Mouse (Mus musculus) myocyte (in vitro differentiated cells): ENCODE measurements around the gene Ubxn10.

Source experiments
- CEBPB ChIP-seq: IDR thresholded peaks from 2 replicates; pipeline ENCODE4 v1.6.1; 2011; ENCODE audit warnings: mild to moderate bottlenecking, moderate library complexity; ENCODE audit not compliant: poor library complexity, insufficient read depth, severe bottlenecking
- E2F4 ChIP-seq: IDR thresholded peaks from one replicate; pipeline ENCODE4 v1.6.1; 2011; ENCODE audit warnings: mild to moderate bottlenecking, control low read depth, moderate library complexity; ENCODE audit not compliant: insufficient read depth
- MAX ChIP-seq: IDR thresholded peaks from one replicate; pipeline ENCODE4 v1.6.1; 2011; ENCODE audit warnings: low read depth, mild to moderate bottlenecking, control low read depth
- POLR2A ChIP-seq: IDR thresholded peaks from one replicate; pipeline ENCODE4 v1.6.1; 2011; ENCODE audit warnings: low read depth, mild to moderate bottlenecking, control low read depth, moderate library complexity; ENCODE audit not compliant: insufficient read length
- SRF ChIP-seq: IDR thresholded peaks from one replicate; pipeline ENCODE4 v1.6.1; 2011; ENCODE audit warnings: low read depth; ENCODE audit not compliant: control insufficient read depth, insufficient read length

GRCm38 (mm10) chr4:138700184-138700982 is 36.6 kb downstream of the Ubxn10 start:
- TF ChIP-seq POLR2A (no peak), E2F4 (no peak), MAX (no peak), SRF (no peak), CEBPB (no peak)
